Mouse (Mus musculus) CH12.LX (cell line): ENCODE data around the gene Clcnka. TPM values are rescaled to one million over a fixed set of nuclear protein-coding genes. Genes with fewer than 3 reads are reported as not detected.

ENCODE experiments used
- DNase-seq: peaks from one replicate; pipeline ENCODE4 v3.0.0-alpha.2; 2013; ENCODE audit errors: extremely low read depth
- H3K27ac ChIP-seq: 2 replicates; pipeline ENCODE4 v1.5.1; 2012; ENCODE audit warnings: low read depth, mild to moderate bottlenecking, control low read depth, moderate library complexity; ENCODE audit not compliant: insufficient read depth
- H3K27me3 ChIP-seq: replicated peaks from 2 replicates; pipeline ENCODE3; 2012; ENCODE audit warnings: inconsistent platforms
- H3K36me3 ChIP-seq, 2 experiments: replicated peaks in 1 of 2; 2 replicates each; pipeline versions ENCODE3 to v1.6.1; 2012; ENCODE audit warnings: inconsistent platforms in 1 of 2, low read length in 1 of 2, mild to moderate bottlenecking in 1 of 2, mixed read lengths in 1 of 2, moderate library complexity in 1 of 2; ENCODE audit not compliant: control insufficient read depth in 1 of 2, insufficient read depth in 1 of 2
- H3K4me1 ChIP-seq, 2 experiments: 2 replicates each; pipeline ENCODE4 v1.6.1; 2012; ENCODE audit warnings: inconsistent platforms in 1 of 2, moderate library complexity in 1 of 2; ENCODE audit not compliant: insufficient read depth in 2 of 2, control insufficient read depth in 1 of 2
- H3K4me2 ChIP-seq: 2 replicates; pipeline ENCODE4 v1.6.1; 2012; ENCODE audit warnings: low read depth, mild to moderate bottlenecking, control low read depth; ENCODE audit not compliant: poor library complexity, insufficient read depth, severe bottlenecking
- H3K4me3 ChIP-seq, 3 experiments: fragments of 150-350 bp in 1 of 3; sonication (generic) in 1 of 3; replicated peaks in 1 of 3; 2 replicates each; pipeline versions ENCODE3 to v1.5.1; 2011 to 2012; ENCODE audit warnings: low read depth in 2 of 3, low read length in 2 of 3, mild to moderate bottlenecking in 2 of 3, moderate library complexity in 2 of 3, control low read depth in 1 of 3, improper control_type of control experiment in 1 of 3, inconsistent platforms in 1 of 3, mixed read lengths in 1 of 3; ENCODE audit not compliant: poor library complexity in 1 of 3
- H3K79me2 ChIP-seq: replicated peaks from 2 replicates; pipeline ENCODE4 v1.6.1; 2012; ENCODE audit warnings: mild to moderate bottlenecking, moderate library complexity; ENCODE audit not compliant: control insufficient read depth, poor library complexity, insufficient read depth, severe bottlenecking; ENCODE audit errors: extremely low read depth
- H3K9ac ChIP-seq: 2 replicates; pipeline ENCODE4 v1.6.1; 2012; ENCODE audit warnings: low read depth, mild to moderate bottlenecking, control low read depth, moderate library complexity; ENCODE audit not compliant: insufficient read depth
- H3K9me3 ChIP-seq: replicated peaks from 2 replicates; pipeline ENCODE3; 2012; ENCODE audit warnings: low read length, inconsistent platforms, mixed read lengths
- MAFK ChIP-seq: IDR thresholded peaks from 2 replicates; pipeline ENCODE4 v1.6.1; 2011; ENCODE audit warnings: low read length, improper control_type of control experiment; ENCODE audit not compliant: insufficient replicate concordance
- TBP ChIP-seq: conservative IDR thresholded peaks from 2 replicates; pipeline ENCODE4 v1.6.1; 2011; ENCODE audit warnings: low read depth, low read length, improper control_type of control experiment
- dilution Hi-C: fragments of 300-500 bp; cut with MboI; formaldehyde crosslinking; loops from 2 replicates; pipeline ENCODE4 v1.14.3; 2020; ENCODE audit warnings: low sequenced_read_pairs; ENCODE audit not compliant: extremely low pct_unique_long_range_greater_than_20kb, extremely low pct_ligation_motif_present
- in situ Hi-C: fragments of 300-500 bp; cut with MboI; formaldehyde crosslinking; loops from 3 replicates; pipeline ENCODE4 v1.14.3; 2019; ENCODE audit warnings: low sequenced_read_pairs, low pct_ligation_motif_present, low pct_unique_long_range_greater_than_20kb, mixed read lengths
- polyA plus RNA-seq: library from polyadenylated mRNA; unstranded; fragments of >175 nt; gene quantifications from 2 replicates; pipeline ENCODE4 v1.2.1, GENCODE M21; 2012; ENCODE audit warnings: low read depth; ENCODE audit not compliant: insufficient read length
- total RNA-seq, 2 experiments: library from RNA; depleted of rRNA; stranded (reverse); fragments of 300-350 nt in 1 of 2; fragments of >200 nt in 1 of 2; gene quantifications; 2 replicates each; pipeline ENCODE4 v1.2.3; 2012 to 2014

Gene Clcnka
- total and polyA plus RNA-seq, 3 experiments: not detected

- H3K9me3 ChIP-seq: no peaks in the 10 kb centered on the region
- dilution Hi-C loops: no loop called here
These were observed 63.8 kb downstream of the Clcnka start for GRCm38 (mm10) chr4:141334695-141335094.

More at GRCm38 (mm10) chr4:141334695-141335094, 63.8 kb downstream of the Clcnka start:
- no peak overlapping the region for H3K27ac ChIP-seq
- no peak overlapping the region for H3K4me2 ChIP-seq
- in situ Hi-C loops: no loop called here
- peaks cover 4 to 13% of the 10 kb centered on the region in 2 experiments for H3K4me1 ChIP-seq
- no peak overlapping the region for H3K9ac ChIP-seq
- no peaks in the 10 kb centered on the region for H3K79me2 ChIP-seq
- H3K36me3 ChIP-seq: no peaks in the 10 kb centered on the region
- peaks cover 86% of the 10 kb centered on the region for H3K27me3 ChIP-seq
- H3K4me3 ChIP-seq: no peak overlapping the region
- no peak for DNase-seq
- TF ChIP-seq MAFK (no peak), TBP (no peak)

Other genes starting within 250 kb of the Clcnka start
- 4.5 and 5.3 TPM in 2 replicates for gene Rsg1, start 184.8 kb downstream of the Clcnka start, total RNA-seq (2012; rRNA removed)
- 1.0 and 1.1 TPM in 2 replicates for gene Rsg1, start 184.8 kb downstream of the Clcnka start, total RNA-seq (2014; rRNA removed)
- 2.8 and 3.2 TPM in 2 replicates for gene Rsg1, start 184.8 kb downstream of the Clcnka start, polyA plus RNA-seq
- 0.08 and 0.21 TPM in 2 replicates for gene Arhgef19, start 159.2 kb downstream of the Clcnka start, total RNA-seq (2012; rRNA removed)
- gene Arhgef19, start 159.2 kb downstream of the Clcnka start, total RNA-seq (2014; rRNA removed): 0.15 TPM in 1 of 2 replicates, not detected in the other
- gene Arhgef19, start 159.2 kb downstream of the Clcnka start, polyA plus RNA-seq: 0.19 and 0.40 TPM in 2 replicates
- gene Epha2, start 97.5 kb downstream of the Clcnka start, total RNA-seq (2012; rRNA removed): 0.67 and 0.81 TPM in 2 replicates
- 0.55 and 0.58 TPM in 2 replicates for gene Epha2, start 97.5 kb downstream of the Clcnka start, total RNA-seq (2014; rRNA removed)
- 0.67 and 0.70 TPM in 2 replicates for gene Epha2, start 97.5 kb downstream of the Clcnka start, polyA plus RNA-seq
- not detected in 2 replicates for gene Fam131c, start 30.5 kb downstream of the Clcnka start, total RNA-seq (2012; rRNA removed)
- gene Fam131c, start 30.5 kb downstream of the Clcnka start, total RNA-seq (2014; rRNA removed): not detected in 2 replicates
- gene Fam131c, start 30.5 kb downstream of the Clcnka start, polyA plus RNA-seq: not detected in 2 replicates
- gene Clcnkb, start 17.3 kb upstream of the Clcnka start, total RNA-seq (2012; rRNA removed): 0.51 and 1.1 TPM in 2 replicates
- 0.08 TPM in 2 replicates for gene Clcnkb, start 17.3 kb upstream of the Clcnka start, total RNA-seq (2014; rRNA removed)
- 0.24 and 0.42 TPM in 2 replicates for gene Clcnkb, start 17.3 kb upstream of the Clcnka start, polyA plus RNA-seq
- 0.04 TPM in 1 of 2 replicates, not detected in the other for gene Hspb7, start 22.1 kb upstream of the Clcnka start, total RNA-seq (2012; rRNA removed)
- gene Hspb7, start 22.1 kb upstream of the Clcnka start, total RNA-seq (2014; rRNA removed): not detected in 2 replicates
- gene Hspb7, start 22.1 kb upstream of the Clcnka start, polyA plus RNA-seq: not detected in 2 replicates
- not detected in 2 replicates for gene Srarp, start 37.4 kb upstream of the Clcnka start, total RNA-seq (2012; rRNA removed)
- gene Srarp, start 37.4 kb upstream of the Clcnka start, total RNA-seq (2014; rRNA removed): not detected in 2 replicates
- gene Srarp, start 37.4 kb upstream of the Clcnka start, polyA plus RNA-seq: not detected in 2 replicates
- gene Zbtb17, start 45.9 kb upstream of the Clcnka start, total RNA-seq (2012; rRNA removed): 45.3 and 47.6 TPM in 2 replicates
- 20.4 and 21.4 TPM in 2 replicates for gene Zbtb17, start 45.9 kb upstream of the Clcnka start, total RNA-seq (2014; rRNA removed)
- 49.7 and 51.2 TPM in 2 replicates for gene Zbtb17, start 45.9 kb upstream of the Clcnka start, polyA plus RNA-seq
- 10.2 and 10.8 TPM in 2 replicates for gene Spen, start 139.9 kb upstream of the Clcnka start, total RNA-seq (2012; rRNA removed)
- 2.6 and 4.0 TPM in 2 replicates for gene Spen, start 139.9 kb upstream of the Clcnka start, total RNA-seq (2014; rRNA removed)
- gene Spen, start 139.9 kb upstream of the Clcnka start, polyA plus RNA-seq: 21.3 and 21.6 TPM in 2 replicates
- gene Fblim1, start 207.4 kb upstream of the Clcnka start, total RNA-seq (2012; rRNA removed): 0.17 TPM in 2 replicates
- 0.07 and 0.09 TPM in 2 replicates for gene Fblim1, start 207.4 kb upstream of the Clcnka start, total RNA-seq (2014; rRNA removed)
- 0.97 and 1.2 TPM in 2 replicates for gene Fblim1, start 207.4 kb upstream of the Clcnka start, polyA plus RNA-seq
- 3.8 and 5.2 TPM in 2 replicates for gene Tmem82, start 219.9 kb upstream of the Clcnka start, total RNA-seq (2012; rRNA removed)
- gene Tmem82, start 219.9 kb upstream of the Clcnka start, total RNA-seq (2014; rRNA removed): 0.58 and 0.68 TPM in 2 replicates
- gene Tmem82, start 219.9 kb upstream of the Clcnka start, polyA plus RNA-seq: 2.7 TPM in 2 replicates
- gene Slc25a34, start 225.1 kb upstream of the Clcnka start, total RNA-seq (2012; rRNA removed): 0.63 and 0.64 TPM in 2 replicates
- 0.23 and 0.41 TPM in 2 replicates for gene Slc25a34, start 225.1 kb upstream of the Clcnka start, total RNA-seq (2014; rRNA removed)
- gene Slc25a34, start 225.1 kb upstream of the Clcnka start, polyA plus RNA-seq: 1.2 and 1.7 TPM in 2 replicates